Mouse (Mus musculus) neural tube, embryonic 14.5 days (tissue): ENCODE results near the gene Vdr. TPM values are rescaled to one million over a fixed set of nuclear protein-coding genes. Genes with fewer than 3 reads are reported as not detected.

Source experiments
- ATAC-seq: fragments of 200-750 bp; cut with Nextera tagmentation; 2 replicates; pipeline ENCODE4 v1.8.0; 2017; ENCODE audit warnings: low read depth, mild to moderate bottlenecking, moderate TSS enrichment, moderate library complexity
- H3K27ac ChIP-seq: fragments of 300-500 bp; sonication (generic); 2 replicates; pipeline ENCODE4 v1.5.1; 2014; ENCODE audit warnings: low read depth, mild to moderate bottlenecking, control low read depth, low read length, moderate library complexity, mixed read lengths
- H3K27me3 ChIP-seq: fragments of 300-500 bp; sonication (generic); 2 replicates; pipeline ENCODE4 v1.6.1; 2014; ENCODE audit warnings: low read length; ENCODE audit not compliant: control insufficient read depth, insufficient read depth
- H3K36me3 ChIP-seq: fragments of 300-500 bp; sonication (generic); 2 replicates; pipeline ENCODE4 v1.6.1; 2014; ENCODE audit warnings: low read length, mixed read lengths; ENCODE audit not compliant: control insufficient read depth, insufficient read depth
- H3K4me1 ChIP-seq: fragments of 300-500 bp; sonication (generic); 2 replicates; pipeline ENCODE4 v1.6.1; 2014; ENCODE audit warnings: low read length; ENCODE audit not compliant: control insufficient read depth, insufficient read depth
- H3K4me2 ChIP-seq: fragments of 300-500 bp; sonication (generic); 2 replicates; pipeline ENCODE4 v1.6.1; 2014; ENCODE audit warnings: mild to moderate bottlenecking, low read depth, low read length, control low read depth
- H3K4me3 ChIP-seq: fragments of 300-500 bp; sonication (generic); 2 replicates; pipeline ENCODE4 v1.5.1; 2014; ENCODE audit warnings: low read depth, low read length, control low read depth, mixed read lengths
- H3K9ac ChIP-seq: fragments of 300-500 bp; sonication (generic); replicated peaks from 2 replicates; pipeline ENCODE4 v1.6.1; 2014; ENCODE audit warnings: low read depth, mild to moderate bottlenecking, control low read depth, low read length, mixed read lengths
- H3K9me3 ChIP-seq: fragments of 300-500 bp; sonication (generic); 2 replicates; pipeline ENCODE4 v1.6.1; 2016; ENCODE audit warnings: low read length; ENCODE audit not compliant: control insufficient read depth
- WGBS: fragments of 180-500 bp; shearing (Covaris S2); extraction: QIAGEN DNeasy Blood & Tissue Kit; methylation state at CpG from one replicate; pipeline ENCODE4 v1.1.7; 2014; 5-methylcytosine and 5-hydroxymethylcytosine counted together
- polyA plus RNA-seq: library from polyadenylated mRNA; unstranded; fragments of >200 nt; fragmentation: Nextera tagmentation; extraction: Ambion mirVana; gene quantifications from 2 replicates; pipeline ENCODE4 v1.2.1, GENCODE M21; 2014

Gene Vdr
- polyA plus RNA-seq, 1 experiment from 2014 or later, result 0.07 TPM

DNA sequence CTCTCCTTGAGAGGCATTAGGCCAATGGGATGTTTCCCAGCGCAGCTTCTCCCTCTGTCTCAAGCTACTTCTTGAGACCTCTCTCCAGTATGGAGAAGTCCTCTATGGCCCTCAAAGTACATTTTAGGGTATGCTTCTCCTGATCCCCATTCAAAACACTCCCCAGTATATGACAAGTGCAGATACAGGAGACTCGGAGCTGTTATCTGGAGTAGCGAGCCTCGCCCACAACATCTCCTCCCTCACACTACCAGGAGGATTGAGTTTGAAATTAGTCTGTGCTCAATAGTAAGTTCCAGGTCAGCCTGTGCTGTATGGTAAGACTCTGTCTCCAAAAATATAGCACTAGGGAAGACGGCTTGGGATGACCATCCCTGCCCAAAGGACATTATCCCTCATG lies 59.4 kb downstream of the Vdr start:
- Histone ChIP-seq H3K9ac (no peak overlapping the region), H3K27ac (no peak overlapping the region), H3K4me3 (no peak overlapping the region), H3K27me3 (no peaks in the 10 kb centered on the region), H3K9me3 (no peaks in the 10 kb centered on the region), H3K4me1 (no peaks in the 10 kb centered on the region), H3K36me3 (no peaks in the 10 kb centered on the region), H3K4me2 (no peak overlapping the region)
- 92% methylated on average over 5 of the region's 5 CpGs for WGBS
- ATAC-seq, result no peak

DNA sequence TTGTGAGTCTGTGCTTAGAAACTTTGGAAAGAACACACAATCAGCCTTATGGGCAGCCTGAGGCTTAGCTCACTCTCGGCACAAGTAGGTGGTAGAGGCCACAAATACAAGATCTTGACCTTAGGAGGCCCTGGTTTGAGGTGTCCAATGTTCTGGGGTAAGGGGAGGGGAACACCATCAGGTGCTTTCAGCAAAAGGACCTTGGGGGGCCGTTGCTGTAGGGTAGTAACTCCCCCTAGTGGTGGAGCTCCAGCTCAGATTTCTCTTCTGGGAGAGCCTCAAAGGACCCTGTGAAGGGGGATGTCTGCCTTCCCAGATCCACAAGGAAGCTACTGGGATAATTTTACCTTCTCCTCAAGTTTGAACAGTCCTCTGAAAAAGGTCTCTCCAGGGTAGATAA lies 60.0 kb downstream of the Vdr start:
- no peaks in the 10 kb centered on the region for H3K4me1 ChIP-seq
- H3K27ac ChIP-seq, result no peak overlapping the region
- ATAC-seq, result no peak
- 15% methylated on average over 2 of the region's 2 CpGs for WGBS
- H3K9me3 ChIP-seq, result no peaks in the 10 kb centered on the region
- no peak overlapping the region for H3K9ac ChIP-seq
- H3K4me2 ChIP-seq, result no peak overlapping the region
- no peaks in the 10 kb centered on the region for H3K27me3 ChIP-seq
- H3K36me3 ChIP-seq, result no peaks in the 10 kb centered on the region
- H3K4me3 ChIP-seq, result no peak overlapping the region

DNA sequence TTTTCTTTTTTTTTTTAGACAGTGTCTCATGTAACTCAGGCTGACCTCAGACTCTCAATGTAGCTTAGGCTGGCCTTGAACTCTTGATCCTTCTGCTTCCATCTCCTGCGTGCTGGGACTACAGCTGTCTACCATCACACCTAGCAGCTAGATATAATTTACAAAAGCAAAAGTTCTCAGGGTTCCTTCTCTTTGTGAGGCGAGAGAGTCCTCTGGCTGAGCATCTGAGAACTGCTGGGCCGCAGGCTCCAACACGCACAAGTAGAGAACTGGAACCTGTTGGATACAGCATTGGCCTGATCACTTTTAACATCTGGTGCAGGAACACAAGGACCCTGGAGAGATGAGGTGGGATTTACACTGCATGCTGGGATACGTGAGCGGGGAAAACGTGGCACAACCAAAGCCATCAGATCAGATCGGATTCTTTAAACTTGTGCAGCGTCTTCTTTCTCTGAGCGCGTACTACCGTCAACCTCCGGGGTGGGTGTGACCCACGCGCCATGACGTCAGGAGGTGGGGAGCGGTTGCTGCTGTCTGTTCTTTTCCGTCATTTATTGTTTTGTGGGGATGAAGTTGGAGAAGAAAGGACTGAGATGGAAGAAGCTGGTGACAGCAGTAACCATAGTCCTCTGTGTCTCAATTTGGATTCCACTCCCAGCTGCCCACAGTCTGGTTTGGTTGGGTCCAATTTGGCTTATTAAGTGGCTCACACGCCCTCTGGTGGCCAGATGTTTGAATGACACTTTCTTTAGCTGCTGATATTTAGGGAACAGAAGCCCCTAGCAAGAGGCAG lies 61.1 kb downstream of the Vdr start:
- Histone ChIP-seq H3K9me3 (no peaks in the 10 kb centered on the region), H3K27me3 (no peaks in the 10 kb centered on the region), H3K9ac (peak overlapping the region; percentile 21; the same call in 1 of the 2 replicates), H3K4me2 (peak overlapping the region; percentile 68), H3K4me1 (no peaks in the 10 kb centered on the region), H3K4me3 (peak overlapping the region; percentile 34), H3K27ac (peak overlapping the region; percentile 34; the same call in 1 of the 2 replicates), H3K36me3 (no peaks in the 10 kb centered on the region)
- WGBS, result 6% methylated on average over 19 of the region's 19 CpGs
- peak; percentile 80 for ATAC-seq

- Histone ChIP-seq H3K36me3 (no peaks in the 10 kb centered on the region), H3K4me1 (no peaks in the 10 kb centered on the region), H3K9me3 (no peaks in the 10 kb centered on the region), H3K4me2 (no peak overlapping the region), H3K27me3 (no peaks in the 10 kb centered on the region), H3K27ac (no peak overlapping the region), H3K4me3 (no peak overlapping the region), H3K9ac (no peak overlapping the region)
- WGBS, result 94% methylated on average over 2 of the region's 2 CpGs
- no peak for ATAC-seq
These were observed 62.6 kb downstream of the Vdr start for GRCm38 (mm10) chr15:97847866-97848265.

GRCm38 (mm10) chr15:97847285-97847684 lies 63.1 kb downstream of the Vdr start:
- Histone ChIP-seq H3K9ac (no peak overlapping the region), H3K4me1 (no peaks in the 10 kb centered on the region), H3K9me3 (no peaks in the 10 kb centered on the region), H3K4me3 (no peak overlapping the region), H3K27me3 (no peaks in the 10 kb centered on the region), H3K4me2 (no peak overlapping the region), H3K36me3 (no peaks in the 10 kb centered on the region), H3K27ac (no peak overlapping the region)
- ATAC-seq, result no peak
- 87% methylated on average over 4 of the region's 4 CpGs for WGBS

DNA sequence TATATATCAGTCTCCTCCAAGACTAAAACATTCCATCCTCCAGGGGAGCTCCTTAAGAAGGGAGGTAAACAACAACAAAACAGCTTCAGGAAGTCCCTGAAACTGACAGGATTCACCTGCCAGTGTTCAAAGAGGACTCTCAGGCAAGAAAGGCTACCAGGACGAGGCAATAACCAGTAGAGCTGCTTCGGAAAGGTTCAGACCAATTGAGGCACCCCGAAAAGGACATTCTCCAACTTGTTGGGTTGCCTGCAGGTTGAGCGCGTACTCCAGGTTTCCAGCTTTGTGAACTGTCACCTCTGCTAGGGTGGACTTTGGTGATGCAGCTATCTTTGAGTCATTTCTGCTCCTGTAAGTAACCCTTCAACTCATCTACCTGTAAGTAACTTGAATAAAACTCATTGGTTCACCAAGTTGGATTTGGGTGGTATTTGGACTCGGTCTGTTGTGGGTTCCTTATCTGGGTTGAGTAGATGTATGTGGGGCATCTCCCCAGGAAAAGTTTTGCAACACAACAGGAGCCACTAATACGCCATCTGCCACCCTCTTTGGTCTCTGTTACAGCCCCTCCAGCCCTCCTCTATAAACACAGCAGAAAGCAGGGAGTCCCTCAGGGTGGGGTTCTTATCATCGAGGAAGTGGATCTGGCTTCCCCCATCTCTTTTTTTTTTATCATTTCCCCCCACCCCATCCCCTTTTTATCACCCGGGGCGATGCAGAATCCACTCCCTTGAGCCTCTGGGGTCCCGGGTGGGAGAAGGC lies 64.1 kb downstream of the Vdr start:
- ATAC-seq, result no peak
- no peaks in the 10 kb centered on the region for H3K27me3 ChIP-seq
- no peak overlapping the region for H3K4me3 ChIP-seq
- no peaks in the 10 kb centered on the region for H3K36me3 ChIP-seq
- no peaks in the 10 kb centered on the region for H3K4me1 ChIP-seq
- no peaks in the 10 kb centered on the region for H3K9me3 ChIP-seq
- no peak overlapping the region for H3K27ac ChIP-seq
- no peak overlapping the region for H3K4me2 ChIP-seq
- H3K9ac ChIP-seq, result no peak overlapping the region
- 92% methylated on average over 11 of the region's 11 CpGs for WGBS

GRCm38 (mm10) chr15:97844037-97845034 lies 66.1 kb downstream of the Vdr start, which contains the start of gene Hdac7:
Gene Hdac7, minus strand, starts transcription at chr15:97844502.
- no peak for ATAC-seq
- no peaks in the 10 kb centered on the region for H3K4me1 ChIP-seq
- H3K4me3 ChIP-seq, result no peak within 1 kb of the TSS
- no peaks in the 10 kb centered on the region for H3K27me3 ChIP-seq
- no peaks in the 10 kb centered on the region for H3K36me3 ChIP-seq
- H3K9me3 ChIP-seq, result no peaks in the 10 kb centered on the region
- H3K27ac ChIP-seq, result no peak within 1 kb of the TSS
- H3K9ac ChIP-seq, result no peak within 1 kb of the TSS
- 75% methylated on average over 19 of the region's 19 CpGs for WGBS
- no peak within 1 kb of the TSS for H3K4me2 ChIP-seq

- no peak overlapping the region for H3K4me3 ChIP-seq
- H3K36me3 ChIP-seq, result no peaks in the 10 kb centered on the region
- H3K4me2 ChIP-seq, result no peak overlapping the region
- WGBS, result 87% methylated on average over 7 of the region's 7 CpGs
- H3K9ac ChIP-seq, result no peak overlapping the region
- ATAC-seq, result no peak
- H3K4me1 ChIP-seq, result no peaks in the 10 kb centered on the region
- no peaks in the 10 kb centered on the region for H3K27me3 ChIP-seq
- no peaks in the 10 kb centered on the region for H3K9me3 ChIP-seq
- no peak overlapping the region for H3K27ac ChIP-seq
These were observed 67.2 kb downstream of the Vdr start for GRCm38 (mm10) chr15:97843247-97843651.
